Comparison of ENCODE assay signal across 16 mouse cellular contexts in the genomic region with DNA sequence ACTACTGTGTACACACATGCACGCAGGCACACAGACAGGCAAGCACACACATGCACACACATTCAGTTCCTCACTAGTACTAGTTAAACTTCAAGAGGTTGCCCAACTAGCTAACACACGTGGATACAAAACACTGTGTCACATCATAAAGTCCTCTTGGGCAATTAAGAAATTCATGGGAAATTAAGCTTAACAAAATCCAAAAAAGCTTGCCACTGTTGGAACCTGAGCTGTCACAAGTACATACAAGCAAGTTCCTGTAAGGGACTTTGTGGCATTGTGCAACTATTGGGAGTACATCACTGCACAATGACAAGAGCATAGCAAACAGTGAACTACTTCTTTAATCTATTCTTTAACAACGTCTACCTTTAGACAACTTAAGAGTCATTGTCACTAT.
"Had no signal": no experiment of that assay in that cellular context is flagged by ENCODE, and none has a peak within 500 bp of the region (broad histone marks: within the 10 kb centered on the region; RNA-seq: fewer than 3 reads in every experiment).

No protein-coding gene starts in this region.

- H3K4me1 ChIP-seq: neural tube, embryonic 13.5 days; neural tube, embryonic 15.5 days; stomach, embryonic 15.5 days had no signal

- H3K27ac ChIP-seq: neural tube, embryonic 13.5 days; neural tube, embryonic 15.5 days; stomach, embryonic 15.5 days; stomach, postnatal 0 days had no signal

- H3K4me2 ChIP-seq: neural tube, embryonic 13.5 days; neural tube, embryonic 15.5 days; stomach, embryonic 15.5 days had no signal

- DNase-seq: retina, postnatal 1 day; right cerebral cortex, adult 18-20 months; right cerebral cortex, postnatal 14 days; right cerebral cortex, postnatal 25 days; right cerebral cortex, postnatal 4 days; spleen, adult 18-20 months; thymus, adult 18-20 months; thymus, adult 2 months; thymus, postnatal 14 days; thymus, postnatal 25 days; thymus, postnatal 36 days; thymus, postnatal 4 days had no signal

- H3K9me3 ChIP-seq: neural tube, embryonic 13.5 days; neural tube, embryonic 15.5 days; stomach, embryonic 15.5 days had no signal

- H3K9ac ChIP-seq: neural tube, embryonic 13.5 days; neural tube, embryonic 15.5 days; stomach, embryonic 15.5 days had no signal

- H3K4me3 ChIP-seq: neural tube, embryonic 13.5 days; neural tube, embryonic 15.5 days; stomach, embryonic 15.5 days had no signal

- H3K27me3 ChIP-seq: neural tube, embryonic 13.5 days; neural tube, embryonic 15.5 days; stomach, embryonic 15.5 days had no signal
